Mouse (Mus musculus) heart, embryonic 15.5 days (tissue): Measurements from ENCODE around the gene AU040320. TPM values are rescaled to one million over a fixed set of nuclear protein-coding genes. Genes with fewer than 3 reads are reported as not detected.

Experiments
- ATAC-seq: fragments of 200-750 bp; cut with Nextera tagmentation; replicated peaks from 2 replicates; pipeline ENCODE4 v1.8.0; 2017; ENCODE audit warnings: low read depth, moderate TSS enrichment; ENCODE audit not compliant: insufficient number of reproducible peaks, insufficient read depth, low FRiP score
- H3K27ac ChIP-seq: fragments of 300-500 bp; sonication (generic); 2 replicates; pipeline ENCODE4 v1.5.1; 2015; ENCODE audit warnings: mild to moderate bottlenecking, inconsistent platforms
- H3K27me3 ChIP-seq: fragments of 300-500 bp; sonication (generic); 2 replicates; pipeline ENCODE4 v1.6.1; 2015; ENCODE audit warnings: inconsistent platforms
- H3K36me3 ChIP-seq: fragments of 300-500 bp; sonication (generic); 2 replicates; pipeline ENCODE4 v1.6.1; 2015; ENCODE audit warnings: mild to moderate bottlenecking, inconsistent platforms
- H3K4me1 ChIP-seq: fragments of 300-500 bp; sonication (generic); replicated peaks from 2 replicates; pipeline ENCODE4 v1.6.1; 2015; ENCODE audit warnings: inconsistent platforms
- H3K4me2 ChIP-seq: fragments of 300-500 bp; sonication (generic); 2 replicates; pipeline ENCODE4 v1.6.1; 2015; ENCODE audit warnings: inconsistent platforms, mild to moderate bottlenecking, moderate library complexity
- H3K4me3 ChIP-seq: fragments of 300-500 bp; sonication (generic); 2 replicates; pipeline ENCODE4 v1.5.1; 2015; ENCODE audit warnings: mild to moderate bottlenecking, inconsistent platforms
- H3K9ac ChIP-seq: fragments of 300-500 bp; sonication (generic); 2 replicates; pipeline ENCODE4 v1.6.1; 2015; ENCODE audit warnings: mild to moderate bottlenecking, inconsistent platforms
- H3K9me3 ChIP-seq: fragments of 300-500 bp; sonication (generic); replicated peaks from 2 replicates; pipeline ENCODE4 v1.6.1; 2016; ENCODE audit warnings: inconsistent platforms
- WGBS: fragments of 180-500 bp; shearing (Covaris S2); methylation state at CpG from one replicate; pipeline ENCODE4 v1.1.7; 2015; ENCODE audit warnings: mixed read lengths; 5-methylcytosine and 5-hydroxymethylcytosine counted together
- polyA plus RNA-seq: library from polyadenylated mRNA; unstranded; fragments of >200 nt; fragmentation: Nextera tagmentation; extraction: Ambion mirVana; gene quantifications from 2 replicates; pipeline ENCODE4 v1.2.1, GENCODE M21; 2015

AU040320 gene
- polyA plus RNA-seq, 1 experiment from 2014 or later, result 20.2 TPM

GRCm38 (mm10) chr4:126769800-126770563, 16.6 kb downstream of the AU040320 start:
- H3K27me3 ChIP-seq, result no peaks in the 10 kb centered on the region

GRCm38 (mm10) chr4:126770831-126771230, 17.5 kb downstream of the AU040320 start:
- WGBS, result 84% methylated on average over 4 of the region's 4 CpGs
- no peak overlapping the region for H3K9ac ChIP-seq
- no peaks in the 10 kb centered on the region for H3K27me3 ChIP-seq
- no peaks in the 10 kb centered on the region for H3K4me1 ChIP-seq
- H3K36me3 ChIP-seq, result no peaks in the 10 kb centered on the region; the same call in 1 of the 2 replicates
- ATAC-seq, result no peak
- H3K4me3 ChIP-seq, result no peak overlapping the region
- no peak overlapping the region for H3K27ac ChIP-seq
- H3K9me3 ChIP-seq, result no peaks in the 10 kb centered on the region
- H3K4me2 ChIP-seq, result no peak overlapping the region

More at GRCm38 (mm10) chr4:126769800-126770563, 16.6 kb downstream of the AU040320 start:
- WGBS, result 79% methylated on average over 9 of the region's 9 CpGs
- H3K9me3 ChIP-seq, result no peaks in the 10 kb centered on the region
- H3K27ac ChIP-seq, result no peak overlapping the region
- H3K36me3 ChIP-seq, result no peaks in the 10 kb centered on the region; the same call in 1 of the 2 replicates
- H3K4me2 ChIP-seq, result no peak overlapping the region
- no peak overlapping the region for H3K4me3 ChIP-seq
- H3K9ac ChIP-seq, result no peak overlapping the region
- H3K4me1 ChIP-seq, result no peaks in the 10 kb centered on the region
- ATAC-seq, result no peak

- Histone ChIP-seq H3K4me2 (no peak overlapping the region), H3K36me3 (no peaks in the 10 kb centered on the region), H3K27me3 (no peaks in the 10 kb centered on the region), H3K9ac (no peak overlapping the region), H3K9me3 (no peaks in the 10 kb centered on the region), H3K4me3 (no peak overlapping the region), H3K27ac (no peak overlapping the region), H3K4me1 (peaks cover 3% of the 10 kb centered on the region; the same call in 1 of the 2 replicates)
- WGBS, result 81% methylated on average over 6 of the region's 6 CpGs
- no peak for ATAC-seq
Measured at GRCm38 (mm10) chr4:126773871-126774270, 20.5 kb downstream of the AU040320 start.

- Histone ChIP-seq H3K36me3 (no peaks in the 10 kb centered on the region), H3K9ac (no peak overlapping the region), H3K27ac (no peak overlapping the region), H3K9me3 (no peaks in the 10 kb centered on the region), H3K4me3 (no peak overlapping the region), H3K4me1 (peaks cover 13% of the 10 kb centered on the region), H3K27me3 (no peaks in the 10 kb centered on the region), H3K4me2 (no peak overlapping the region)
- no peak for ATAC-seq
- WGBS, result 85% methylated on average over 1 of the region's 1 CpGs
Measured at GRCm38 (mm10) chr4:126775182-126775581, 21.8 kb downstream of the AU040320 start.

GRCm38 (mm10) chr4:126779148-126779581, 25.8 kb downstream of the AU040320 start:
- Histone ChIP-seq H3K36me3 (no peaks in the 10 kb centered on the region), H3K4me2 (peak overlapping the region; percentile 20; the same call in 1 of the 2 replicates), H3K9ac (no peak overlapping the region)

GRCm38 (mm10) chr4:126779826-126780775, 26.8 kb downstream of the AU040320 start:
- 67% methylated on average over 12 of the region's 12 CpGs for WGBS

More at GRCm38 (mm10) chr4:126779148-126779581, 25.8 kb downstream of the AU040320 start:
- no peaks in the 10 kb centered on the region for H3K9me3 ChIP-seq
- no peak overlapping the region for H3K27ac ChIP-seq
- WGBS, result 37% methylated on average over 8 of the region's 8 CpGs
- H3K4me1 ChIP-seq, result peaks cover 14% of the 10 kb centered on the region
- ATAC-seq, result no peak
- no peak overlapping the region for H3K4me3 ChIP-seq
- no peaks in the 10 kb centered on the region for H3K27me3 ChIP-seq

GRCm38 (mm10) chr4:126781871-126782270, 28.5 kb downstream of the AU040320 start:
- H3K4me1 ChIP-seq, result peaks cover 14% of the 10 kb centered on the region
- no peaks in the 10 kb centered on the region for H3K36me3 ChIP-seq
- no peak overlapping the region for H3K4me3 ChIP-seq
- H3K27me3 ChIP-seq, result no peaks in the 10 kb centered on the region
- ATAC-seq, result no peak
- H3K4me2 ChIP-seq, result no peak overlapping the region
- H3K27ac ChIP-seq, result no peak overlapping the region
- WGBS, result 79% methylated on average over 3 of the region's 3 CpGs
- H3K9ac ChIP-seq, result no peak overlapping the region
- H3K9me3 ChIP-seq, result no peaks in the 10 kb centered on the region

More at GRCm38 (mm10) chr4:126779826-126780775, 26.8 kb downstream of the AU040320 start:
- Histone ChIP-seq H3K4me1 (peaks cover 14% of the 10 kb centered on the region), H3K27ac (no peak overlapping the region), H3K36me3 (no peaks in the 10 kb centered on the region), H3K4me3 (no peak overlapping the region), H3K9me3 (no peaks in the 10 kb centered on the region), H3K4me2 (no peak overlapping the region), H3K9ac (no peak overlapping the region), H3K27me3 (no peaks in the 10 kb centered on the region)
- ATAC-seq, result no peak

- Histone ChIP-seq H3K4me1 (peaks cover 14% of the 10 kb centered on the region), H3K9me3 (no peaks in the 10 kb centered on the region), H3K9ac (no peak overlapping the region), H3K27me3 (no peaks in the 10 kb centered on the region), H3K4me3 (no peak overlapping the region), H3K36me3 (no peaks in the 10 kb centered on the region), H3K4me2 (no peak overlapping the region), H3K27ac (no peak overlapping the region)
- no peak for ATAC-seq
- 90% methylated on average over 8 of the region's 8 CpGs for WGBS
Measured at GRCm38 (mm10) chr4:126782512-126782911, 29.2 kb downstream of the AU040320 start.

- Histone ChIP-seq H3K9ac (no peak overlapping the region), H3K27ac (no peak overlapping the region), H3K27me3 (no peaks in the 10 kb centered on the region), H3K4me1 (peaks cover 14% of the 10 kb centered on the region), H3K36me3 (no peaks in the 10 kb centered on the region), H3K9me3 (no peaks in the 10 kb centered on the region), H3K4me2 (no peak overlapping the region), H3K4me3 (no peak overlapping the region)
- 75% methylated on average over 8 of the region's 8 CpGs for WGBS
- ATAC-seq, result no peak
Measured at GRCm38 (mm10) chr4:126782996-126783395, 29.7 kb downstream of the AU040320 start.

- H3K36me3 ChIP-seq, result peaks cover 36% of the 10 kb centered on the region; the same call in 1 of the 2 replicates
- H3K27me3 ChIP-seq, result no peaks in the 10 kb centered on the region
- H3K9ac ChIP-seq, result no peak overlapping the region
- H3K9me3 ChIP-seq, result no peaks in the 10 kb centered on the region
- no peaks in the 10 kb centered on the region for H3K4me1 ChIP-seq
- no peak overlapping the region for H3K4me2 ChIP-seq
- H3K27ac ChIP-seq, result no peak overlapping the region
- ATAC-seq, result no peak
- WGBS, result 89% methylated on average over 7 of the region's 7 CpGs
- no peak overlapping the region for H3K4me3 ChIP-seq
Measured at GRCm38 (mm10) chr4:126792341-126793102, 39.2 kb downstream of the AU040320 start.
